Mouse (Mus musculus) MEL (cell line): ENCODE measurements around the gene Proser1. TPM values are rescaled to one million over a fixed set of nuclear protein-coding genes. Genes with fewer than 3 reads are reported as not detected.

Experiments used
- DNase-seq: peaks from one replicate; pipeline ENCODE4 v3.0.0; 2011; ENCODE audit warnings: low read depth, low spot score
- H3K27ac ChIP-seq: 2 replicates; pipeline ENCODE4 v1.5.1; 2012; ENCODE audit warnings: low read depth, mild to moderate bottlenecking, control low read depth, low read length, moderate library complexity; ENCODE audit not compliant: control insufficient read depth
- H3K27me3 ChIP-seq, 2 experiments: fragments of 150-350 bp in 1 of 2; sonication (generic) in 1 of 2; 2 replicates each; pipeline ENCODE4 v1.6.1; 2012; ENCODE audit warnings: low read length in 2 of 2, mild to moderate bottlenecking in 2 of 2, improper control_type of control experiment in 1 of 2, moderate library complexity in 1 of 2; ENCODE audit not compliant: insufficient read depth in 2 of 2, control insufficient read depth in 1 of 2
- H3K36me3 ChIP-seq, 2 experiments: 2 replicates each; pipeline ENCODE4 v1.6.1; 2012 to 2014; ENCODE audit warnings: low read length in 2 of 2, improper control_type of control experiment in 1 of 2, inconsistent platforms in 1 of 2, mild to moderate bottlenecking in 1 of 2; ENCODE audit not compliant: insufficient read depth in 2 of 2, control insufficient read depth in 1 of 2
- H3K4me1 ChIP-seq, 2 experiments: fragments of 150-350 bp in 1 of 2; sonication (generic) in 1 of 2; 2 replicates each; pipeline ENCODE4 v1.6.1; 2012; ENCODE audit warnings: low read length in 2 of 2, improper control_type of control experiment in 1 of 2, mild to moderate bottlenecking in 1 of 2; ENCODE audit not compliant: insufficient read depth in 2 of 2, control insufficient read depth in 1 of 2
- H3K4me3 ChIP-seq, 2 experiments: fragments of 150-350 bp in 1 of 2; sonication (generic) in 1 of 2; 2 replicates each; pipeline ENCODE4 v1.5.1; 2012; ENCODE audit warnings: low read depth in 2 of 2, low read length in 2 of 2, mild to moderate bottlenecking in 2 of 2, moderate library complexity in 2 of 2, control low read depth in 1 of 2, improper control_type of control experiment in 1 of 2; ENCODE audit not compliant: control insufficient read depth in 1 of 2, insufficient read depth in 1 of 2
- H3K79me2 ChIP-seq: 2 replicates; pipeline ENCODE4 v1.6.1; 2012; ENCODE audit warnings: mild to moderate bottlenecking, low read length, moderate library complexity; ENCODE audit not compliant: control insufficient read depth, poor library complexity, insufficient read depth
- H3K9ac ChIP-seq: 2 replicates; pipeline ENCODE4 v1.6.1; 2012; ENCODE audit warnings: low read depth, mild to moderate bottlenecking, control low read depth, low read length, moderate library complexity; ENCODE audit not compliant: control insufficient read depth, poor library complexity, severe bottlenecking
- H3K9me3 ChIP-seq: fragments of 150-350 bp; sonication (generic); replicated peaks from 2 replicates; pipeline ENCODE4 v1.6.1; 2012; ENCODE audit warnings: mild to moderate bottlenecking, low read length, improper control_type of control experiment, moderate library complexity; ENCODE audit not compliant: insufficient read depth
- BHLHE40 ChIP-seq: IDR thresholded peaks from 2 replicates; pipeline ENCODE4 v1.6.1; 2012; ENCODE audit warnings: low read depth, mild to moderate bottlenecking, inconsistent platforms, low read length, improper control_type of control experiment, borderline replicate concordance
- CHD1 ChIP-seq: IDR thresholded peaks from 2 replicates; pipeline ENCODE4 v1.6.1; 2012; ENCODE audit warnings: low read depth, mild to moderate bottlenecking, inconsistent platforms, low read length, improper control_type of control experiment
- CTCF ChIP-seq, 3 experiments: IDR thresholded peaks in 2 of 3; conservative IDR thresholded peaks in 1 of 3; 2 replicates each; pipeline ENCODE4 v1.5.1; 2011 to 2012; ENCODE audit warnings: low read length in 3 of 3, low read depth in 2 of 3, mild to moderate bottlenecking in 2 of 3, improper control_type of control experiment in 1 of 3, inconsistent platforms in 1 of 3, mixed read lengths in 1 of 3, moderate library complexity in 1 of 3; ENCODE audit not compliant: control insufficient read depth in 1 of 3, insufficient read depth in 1 of 3, poor library complexity in 1 of 3, severe bottlenecking in 1 of 3
- E2F4 ChIP-seq: IDR thresholded peaks from 2 replicates; pipeline ENCODE4 v1.6.1; 2011; ENCODE audit warnings: low read depth, low read length, improper control_type of control experiment, borderline replicate concordance
- EP300 ChIP-seq, 2 experiments: IDR thresholded peaks; 2 replicates each; pipeline ENCODE4 v1.6.1; 2011; ENCODE audit warnings: improper control_type of control experiment in 2 of 2, low read length in 2 of 2, low read depth in 1 of 2, mild to moderate bottlenecking in 1 of 2
- GABPA ChIP-seq: IDR thresholded peaks from 2 replicates; pipeline ENCODE4 v1.6.1; 2012; ENCODE audit warnings: low read depth, mild to moderate bottlenecking, inconsistent platforms, low read length, improper control_type of control experiment, moderate library complexity
- HCFC1 ChIP-seq: IDR thresholded peaks from 2 replicates; pipeline ENCODE4 v1.6.1; 2012; ENCODE audit warnings: low read depth, mild to moderate bottlenecking, inconsistent platforms, low read length, improper control_type of control experiment, moderate library complexity
- JUND ChIP-seq: IDR thresholded peaks from 2 replicates; pipeline ENCODE4 v1.6.1; 2011; ENCODE audit warnings: low read depth, mild to moderate bottlenecking, improper control_type of control experiment, low read length
- KAT2A ChIP-seq: conservative IDR thresholded peaks from 2 replicates; pipeline ENCODE4 v1.6.1; 2012; ENCODE audit warnings: low read depth, low read length, improper control_type of control experiment, inconsistent platforms
- MAFK ChIP-seq: IDR thresholded peaks from 2 replicates; pipeline ENCODE4 v1.6.1; 2011; ENCODE audit warnings: low read depth, mild to moderate bottlenecking, low read length, improper control_type of control experiment, borderline replicate concordance
- MAX ChIP-seq: IDR thresholded peaks from 2 replicates; pipeline ENCODE4 v1.6.1; 2011; ENCODE audit warnings: low read length, improper control_type of control experiment
- MAZ ChIP-seq: IDR thresholded peaks from 2 replicates; pipeline ENCODE4 v1.6.1; 2012; ENCODE audit warnings: low read depth, mild to moderate bottlenecking, inconsistent platforms, low read length, improper control_type of control experiment
- MEF2A ChIP-seq: IDR thresholded peaks from 2 replicates; pipeline ENCODE4 v1.6.1; 2014; ENCODE audit warnings: low read depth, mild to moderate bottlenecking, inconsistent platforms, low read length, improper control_type of control experiment; ENCODE audit not compliant: poor library complexity, insufficient replicate concordance, severe bottlenecking; ENCODE audit errors: extremely low read depth
- MXI1 ChIP-seq: IDR thresholded peaks from 2 replicates; pipeline ENCODE4 v1.6.1; 2011; ENCODE audit warnings: mild to moderate bottlenecking, low read depth, low read length, improper control_type of control experiment
- MYB ChIP-seq: IDR thresholded peaks from 2 replicates; pipeline ENCODE4 v1.6.1; 2011; ENCODE audit warnings: mild to moderate bottlenecking, low read depth, low read length, improper control_type of control experiment
- NRF1 ChIP-seq: IDR thresholded peaks from 2 replicates; pipeline ENCODE4 v1.6.1; 2014; ENCODE audit warnings: low read depth, mild to moderate bottlenecking, inconsistent platforms, low read length, improper control_type of control experiment, moderate library complexity; ENCODE audit not compliant: poor library complexity, insufficient read depth, severe bottlenecking
- POLR2AphosphoS2 ChIP-seq: IDR thresholded peaks from 2 replicates; pipeline ENCODE4 v1.6.1; 2011; ENCODE audit warnings: low read length, improper control_type of control experiment
- POLR2AphosphoS5 ChIP-seq: IDR thresholded peaks from 2 replicates; pipeline ENCODE4 v1.6.1; 2012; ENCODE audit warnings: low read depth, borderline replicate concordance, mild to moderate bottlenecking, inconsistent platforms, low read length, moderate library complexity, mixed read lengths
- RAD21 ChIP-seq: IDR thresholded peaks from 2 replicates; pipeline ENCODE4 v1.6.1; 2011; ENCODE audit warnings: mild to moderate bottlenecking, low read depth, low read length, improper control_type of control experiment
- RCOR1 ChIP-seq: IDR thresholded peaks from 2 replicates; pipeline ENCODE4 v1.6.1; 2012; ENCODE audit warnings: low read depth, mild to moderate bottlenecking, inconsistent platforms, low read length, improper control_type of control experiment
- SMC3 ChIP-seq: IDR thresholded peaks from 2 replicates; pipeline ENCODE4 v1.6.1; 2011; ENCODE audit warnings: low read depth, low read length, improper control_type of control experiment
- TBP ChIP-seq: IDR thresholded peaks from 2 replicates; pipeline ENCODE4 v1.8.0; 2011; ENCODE audit warnings: low read depth, low read length, improper control_type of control experiment
- TCF12 ChIP-seq: IDR thresholded peaks from 2 replicates; pipeline ENCODE4 v1.6.1; 2014; ENCODE audit warnings: low read depth, mild to moderate bottlenecking, inconsistent platforms, low read length, improper control_type of control experiment, moderate library complexity
- UBTF ChIP-seq: IDR thresholded peaks from 2 replicates; pipeline ENCODE4 v1.6.1; 2012; ENCODE audit warnings: low read depth, mild to moderate bottlenecking, inconsistent platforms, low read length, improper control_type of control experiment, moderate library complexity, borderline replicate concordance; ENCODE audit not compliant: insufficient read depth
- USF1 ChIP-seq: IDR thresholded peaks from 2 replicates; pipeline ENCODE4 v1.6.1; 2014; ENCODE audit warnings: low read depth, mild to moderate bottlenecking, inconsistent platforms, low read length, improper control_type of control experiment, moderate library complexity
- ZMIZ1 ChIP-seq: IDR thresholded peaks from 2 replicates; pipeline ENCODE4 v1.6.1; 2012; ENCODE audit warnings: low read depth, mild to moderate bottlenecking, inconsistent platforms, low read length, improper control_type of control experiment, moderate library complexity
- polyA plus RNA-seq, 2 experiments: library from polyadenylated mRNA; stranded (reverse) in 1 of 2; unstranded in 1 of 2; fragments of >175 nt in 1 of 2; fragments of >200 nt in 1 of 2; gene quantifications; 2 replicates each; pipeline versions ENCODE4 v1.2.1 to v1.2.4; 2012; ENCODE audit warnings: low replicate concordance in 2 of 2, low read depth in 1 of 2; ENCODE audit not compliant: insufficient read length in 2 of 2, insufficient read depth in 1 of 2, missing spikeins in 1 of 2
- total RNA-seq: library from RNA; depleted of rRNA; stranded (reverse); fragments of 300-350 nt; gene quantifications from 2 replicates; pipeline ENCODE4 v1.2.3, GENCODE M21; 2012

Gene Proser1
- total and polyA plus RNA-seq, 3 experiments, result 3.5 to 107 (median 24.6) TPM

DNA sequence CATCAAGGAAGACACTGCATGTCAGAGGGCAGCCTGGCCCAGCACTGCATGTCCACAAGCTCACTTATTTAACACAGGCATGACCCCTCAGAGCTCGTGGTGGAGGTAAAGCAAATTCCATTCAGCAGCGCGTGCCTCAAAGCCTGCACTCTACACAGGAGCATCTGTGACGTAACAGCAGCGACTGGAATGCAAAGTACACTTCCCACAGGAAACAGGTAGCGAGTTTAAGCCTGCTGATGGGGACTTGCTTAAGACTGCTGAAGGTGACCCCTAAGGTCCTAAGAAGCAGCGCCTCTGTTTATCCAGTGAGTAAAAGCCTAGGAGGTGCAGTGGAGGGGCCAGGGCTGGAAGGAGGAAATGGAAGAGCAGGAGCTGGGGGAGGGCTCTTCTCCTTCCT lies 8.5 kb upstream of the Proser1 start:
- H3K79me2 ChIP-seq, result no peaks in the 10 kb centered on the region
- H3K9ac ChIP-seq, result no peak overlapping the region
- no peaks in the 10 kb centered on the region for H3K9me3 ChIP-seq
- no peak overlapping the region for H3K4me3 ChIP-seq
- H3K36me3 ChIP-seq, result peaks cover 0 to 2% of the 10 kb centered on the region in 2 experiments; a peak in 2 of 4 replicates
- no peaks in the 10 kb centered on the region for H3K27me3 ChIP-seq
- TF ChIP-seq MAZ (no peak), RCOR1 (no peak), POLR2AphosphoS5 (no peak), MYB (no peak), NRF1 (no peak), MXI1 (no peak), EP300 (IDR thresholded peaks at IDR 0.05; ENCODE audit: low read depth in 1 of 2, low read length in 2 of 2) (no peak), MAX (no peak), MEF2A (no peak), MAFK (no peak), USF1 (no peak), HCFC1 (no peak)
- no peak for DNase-seq
- no peak overlapping the region for H3K27ac ChIP-seq
- H3K4me1 ChIP-seq, result no peaks in the 10 kb centered on the region

DNA sequence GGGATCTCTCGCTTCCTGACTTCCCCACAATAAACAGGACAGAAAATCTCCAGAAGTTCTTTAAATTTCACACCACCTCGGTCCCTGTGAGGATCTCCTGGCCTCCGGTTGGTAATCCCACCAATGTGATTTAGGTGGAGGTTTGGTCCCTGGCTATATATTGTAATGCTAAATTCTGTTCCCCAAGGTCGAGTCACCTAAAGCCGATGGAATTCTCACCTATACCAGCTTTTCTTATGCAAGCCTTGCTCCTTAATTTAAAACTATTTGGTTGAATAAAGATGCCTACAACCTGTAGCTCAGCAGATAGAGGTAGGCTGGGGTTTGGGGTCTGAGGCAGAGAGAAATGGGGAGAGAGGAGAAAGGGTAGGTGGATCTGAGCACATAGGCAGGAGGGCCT lies 5.7 kb upstream of the Proser1 start:
- H3K36me3 ChIP-seq, result peaks cover 0 to 4% of the 10 kb centered on the region in 2 experiments
- H3K27ac ChIP-seq, result no peak overlapping the region

More for the DNA sequence above, 5.7 kb upstream of the Proser1 start:
- H3K4me3 ChIP-seq, result no peak overlapping the region
- no peak for TF ChIP-seq GABPA
- no peak for TF ChIP-seq BHLHE40
- TF ChIP-seq USF1, result no peak
- TF ChIP-seq TCF12, result no peak
- TF ChIP-seq MXI1, result no peak
- TF ChIP-seq NRF1, result no peak
- no peak for TF ChIP-seq SMC3
- no peak for TF ChIP-seq HCFC1
- no peak for TF ChIP-seq UBTF
- no peak for TF ChIP-seq TBP
- no peak for TF ChIP-seq E2F4
- no peak for TF ChIP-seq EP300 (IDR thresholded peaks at IDR 0.05; ENCODE audit: low read depth in 1 of 2, low read length in 2 of 2)
- TF ChIP-seq KAT2A, result no peak
- TF ChIP-seq RAD21, result no peak
- TF ChIP-seq POLR2AphosphoS2, result no peak
- no peak for TF ChIP-seq CTCF (IDR thresholded peaks at IDR 0.05 in 2 of 3, conservative IDR thresholded peaks at IDR 0.05 in 1 of 3; ENCODE audit: control insufficient read depth in 1 of 3, insufficient read depth in 1 of 3, low read depth in 2 of 3, low read length in 3 of 3, poor library complexity in 1 of 3, severe bottlenecking in 1 of 3)
- TF ChIP-seq JUND, result no peak
- TF ChIP-seq CHD1, result no peak
- no peak for TF ChIP-seq ZMIZ1
- TF ChIP-seq, all 39 proteins: peak for 0
- no peak for DNase-seq
- no peaks in the 10 kb centered on the region for H3K27me3 ChIP-seq
- H3K79me2 ChIP-seq, result peaks cover 13% of the 10 kb centered on the region
- no peak overlapping the region for H3K9ac ChIP-seq
- H3K4me1 ChIP-seq, result peaks cover 0 to 3% of the 10 kb centered on the region in 2 experiments; a peak in 2 of 4 replicates
- H3K9me3 ChIP-seq, result no peaks in the 10 kb centered on the region
